Mouse (Mus musculus) kidney, adult 18-20 months (tissue): ENCODE measurements around the gene Ppp1r37.
A peak's percentile ranks its signal among the peaks of the same experiment; 100 is the strongest.
"Not testable (repeated sequence)": the region's sequence is repeated elsewhere in the genome, so short reads cannot be mapped to it uniquely, and the experiment has no call there.

ENCODE experiments used
- DNase-seq: peaks from one replicate; pipeline ENCODE4 v3.0.0; 2021

The Ppp1r37 gene

DNA sequence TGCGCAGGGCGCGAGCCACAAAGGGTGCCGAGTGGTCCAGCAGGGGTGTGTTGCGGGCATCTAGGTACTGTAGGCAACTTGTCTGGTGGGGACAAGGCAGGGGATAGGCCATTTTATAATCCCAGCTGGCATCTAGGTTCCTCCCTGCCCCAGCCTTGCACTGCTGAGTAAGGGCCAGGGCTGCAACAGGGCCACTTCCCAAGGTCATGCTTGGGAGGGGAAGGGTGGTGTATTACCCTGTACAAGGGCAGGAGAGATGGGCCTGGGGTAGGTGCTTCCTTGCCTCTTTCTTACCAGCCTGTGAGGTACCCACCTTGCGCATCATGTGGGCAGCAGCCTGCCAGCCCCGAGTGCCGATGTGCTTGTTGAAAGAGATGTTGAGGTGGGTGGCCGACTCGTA is 28.2 kb downstream of the Ppp1r37 start:
- no peak for DNase-seq

DNA sequence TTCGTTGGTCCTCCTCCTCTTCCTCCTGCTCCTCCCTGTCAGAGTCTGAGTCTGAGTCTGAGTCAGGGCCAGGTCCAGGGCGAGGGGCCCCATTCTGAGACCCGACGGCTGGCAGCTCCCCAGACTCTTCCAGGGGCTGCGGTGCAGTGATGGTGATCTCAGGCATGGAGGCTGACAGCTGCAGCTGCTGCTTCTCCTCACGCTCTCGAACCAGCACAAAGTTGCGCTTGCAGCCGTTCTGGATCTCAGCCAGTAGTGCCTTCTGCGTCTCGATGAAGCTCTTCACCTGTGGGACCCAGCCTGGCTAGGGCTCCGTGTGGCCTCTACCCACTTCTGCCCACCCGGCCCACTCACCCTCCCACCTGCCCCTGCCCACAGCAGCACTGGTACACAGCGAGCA is 30.6 kb downstream of the Ppp1r37 start:
- no peak for DNase-seq

DNA sequence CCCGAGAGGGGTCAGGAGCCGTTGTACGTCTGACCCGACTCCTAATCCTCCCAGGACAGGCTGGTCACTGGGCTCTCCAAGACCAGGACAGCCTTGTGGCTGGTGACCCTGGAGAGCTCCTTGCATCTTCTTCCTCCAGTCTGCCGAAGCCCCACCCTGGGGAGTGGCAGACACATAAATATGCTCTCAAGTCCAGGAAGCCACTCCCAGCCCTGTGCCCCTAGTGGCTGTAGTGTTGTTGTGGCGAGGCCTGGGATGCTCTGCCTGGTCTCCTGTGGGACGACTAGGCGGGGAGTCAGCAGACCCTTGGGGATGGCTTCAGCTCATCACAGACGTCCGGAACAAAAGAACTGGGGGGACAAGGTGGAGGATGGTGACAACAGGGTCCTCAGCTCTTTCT is 31.8 kb downstream of the Ppp1r37 start:
- no peak for DNase-seq

DNA sequence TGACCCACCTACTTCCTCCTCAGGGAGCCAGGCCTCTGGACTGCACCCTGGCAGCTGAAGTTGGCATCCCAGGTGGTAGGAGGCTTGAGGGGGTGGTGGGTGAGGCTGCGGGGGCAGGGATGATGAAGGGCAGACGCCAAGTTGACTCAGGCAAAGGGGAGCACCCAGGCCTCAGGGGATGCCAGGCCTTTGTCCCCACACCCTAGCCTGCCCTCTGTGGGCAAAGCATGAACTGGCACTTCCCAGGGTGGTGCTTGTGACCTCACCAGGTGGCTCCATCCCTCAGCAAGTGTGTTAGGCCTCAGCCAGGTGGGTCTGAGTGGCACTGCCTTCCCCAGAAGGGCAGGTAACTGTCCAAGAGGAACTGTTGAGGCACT is 37.8 kb downstream of the Ppp1r37 start:
- no peak for DNase-seq

DNA sequence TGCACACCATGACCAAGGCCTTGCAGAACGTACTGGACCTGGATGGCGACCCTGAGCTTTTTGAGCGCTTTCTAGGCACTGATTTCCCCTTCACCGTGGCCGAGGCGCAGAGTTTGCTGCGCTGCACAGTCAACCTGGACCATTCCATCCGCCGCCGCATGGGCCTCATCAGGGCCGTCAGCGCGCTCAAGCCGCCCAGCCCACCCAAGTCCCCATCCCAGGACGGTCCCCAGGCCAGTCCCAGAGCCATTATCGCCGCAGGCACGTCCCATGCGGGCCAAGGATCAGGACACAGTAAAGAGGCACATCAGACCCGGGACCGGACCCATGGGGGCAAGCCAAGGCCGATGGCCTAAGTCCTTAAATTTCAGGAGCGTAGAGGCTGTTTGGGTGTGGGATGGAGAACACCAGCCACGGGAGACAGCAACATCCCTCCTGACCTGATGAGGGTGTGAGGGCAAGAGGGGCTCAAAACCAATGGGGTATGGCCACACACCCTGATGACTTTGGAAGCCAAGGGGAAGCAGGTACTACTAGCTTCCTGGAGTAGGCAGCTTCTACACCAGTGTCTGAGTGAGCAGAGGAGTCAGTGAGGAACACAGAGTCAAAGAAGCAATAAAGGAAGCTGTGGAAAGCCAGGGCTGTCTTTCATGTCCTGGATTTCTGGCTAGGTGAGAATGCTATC is 38.3 kb downstream of the Ppp1r37 start:
- DNase-seq, result no peak

DNA sequence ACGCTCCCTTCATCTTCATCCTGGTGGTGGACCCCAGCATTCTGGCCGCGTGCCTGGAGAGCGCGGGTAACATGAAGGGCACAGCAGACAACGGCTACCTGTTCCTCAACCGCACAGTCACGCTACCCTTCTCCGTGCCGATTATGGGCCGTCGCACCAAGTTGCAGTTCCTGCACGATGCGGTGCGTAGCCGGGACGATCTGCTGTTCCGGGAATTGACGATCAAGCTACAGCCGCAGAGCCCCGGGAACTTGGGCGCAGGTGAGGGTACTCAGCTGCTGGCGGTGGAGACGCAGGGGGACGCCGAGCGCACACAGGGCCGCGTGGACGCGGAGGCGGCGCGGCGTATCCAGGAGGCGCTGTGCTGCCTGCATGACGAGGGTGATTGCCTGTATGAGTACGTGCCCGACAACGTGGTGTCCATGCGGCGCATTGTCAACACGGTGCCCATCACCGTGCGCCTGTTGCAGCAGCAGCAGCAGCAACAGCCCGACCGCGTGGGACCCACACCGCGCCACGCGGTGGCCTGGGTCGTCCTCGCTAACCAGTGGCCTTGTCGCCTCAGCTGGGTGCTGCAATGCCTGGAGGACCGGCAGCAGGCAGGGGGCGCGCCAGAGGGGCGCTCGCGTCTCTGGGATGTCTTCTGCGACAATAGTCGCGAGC is 39.0 kb downstream of the Ppp1r37 start:
- DNase-seq, result peak; percentile 65

DNA sequence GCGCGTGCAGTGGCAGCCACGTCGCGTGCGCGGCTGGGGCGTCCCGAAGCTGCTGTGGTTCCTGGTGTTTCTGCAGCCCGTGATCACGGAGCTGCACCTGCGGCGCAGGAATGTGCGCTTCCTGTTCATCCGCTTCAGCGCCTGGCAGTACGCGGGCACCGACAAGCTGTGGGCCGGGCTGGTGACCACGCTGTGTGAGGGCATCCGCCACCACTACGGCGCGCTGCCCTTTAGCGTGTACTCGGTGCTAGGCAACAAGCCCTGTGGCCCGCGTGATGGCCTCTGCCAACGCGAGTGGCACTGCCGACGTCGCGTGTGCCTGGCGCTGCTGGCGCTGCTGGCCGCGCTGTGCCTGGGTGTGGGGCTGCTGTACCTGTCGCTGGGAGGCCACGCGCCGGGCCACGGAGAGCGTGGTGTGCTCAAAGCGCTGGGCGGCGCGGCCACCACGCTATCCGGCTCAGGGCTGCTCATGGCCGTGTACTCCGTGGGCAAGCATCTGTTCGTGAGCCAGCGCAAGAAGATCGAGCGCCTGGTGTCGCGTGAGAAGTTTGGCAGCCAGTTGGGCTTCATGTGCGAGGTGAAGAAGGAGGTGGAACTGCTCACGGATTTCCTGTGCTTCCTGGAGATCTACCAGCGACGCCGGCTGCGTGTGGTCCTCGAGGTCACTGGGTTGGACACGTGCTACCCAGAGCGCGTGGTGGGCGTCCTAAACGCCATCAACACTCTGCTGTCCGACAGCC is 39.7 kb downstream of the Ppp1r37 start:
- DNase-seq, result no peak

DNA sequence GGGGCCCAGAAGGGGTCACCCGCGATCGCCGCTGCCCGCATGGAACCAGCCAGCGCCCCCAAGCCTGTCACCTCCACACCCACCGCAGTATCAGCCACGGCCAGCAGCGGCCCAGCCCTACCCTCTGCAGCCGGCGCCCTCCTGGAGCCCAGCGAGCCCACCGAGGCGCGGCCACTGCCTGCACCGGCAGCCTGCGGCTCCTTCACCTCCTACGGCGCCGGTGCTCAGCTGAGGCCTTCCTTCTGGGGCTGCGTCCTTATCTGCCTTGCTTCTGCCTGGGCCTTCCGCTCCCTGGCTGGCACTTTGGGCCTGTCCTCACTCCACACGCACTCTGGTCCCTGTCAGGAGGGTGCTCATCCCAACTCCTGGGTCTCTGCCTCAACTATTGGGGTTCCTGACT is 42.8 kb downstream of the Ppp1r37 start:
- DNase-seq, result no peak

DNA sequence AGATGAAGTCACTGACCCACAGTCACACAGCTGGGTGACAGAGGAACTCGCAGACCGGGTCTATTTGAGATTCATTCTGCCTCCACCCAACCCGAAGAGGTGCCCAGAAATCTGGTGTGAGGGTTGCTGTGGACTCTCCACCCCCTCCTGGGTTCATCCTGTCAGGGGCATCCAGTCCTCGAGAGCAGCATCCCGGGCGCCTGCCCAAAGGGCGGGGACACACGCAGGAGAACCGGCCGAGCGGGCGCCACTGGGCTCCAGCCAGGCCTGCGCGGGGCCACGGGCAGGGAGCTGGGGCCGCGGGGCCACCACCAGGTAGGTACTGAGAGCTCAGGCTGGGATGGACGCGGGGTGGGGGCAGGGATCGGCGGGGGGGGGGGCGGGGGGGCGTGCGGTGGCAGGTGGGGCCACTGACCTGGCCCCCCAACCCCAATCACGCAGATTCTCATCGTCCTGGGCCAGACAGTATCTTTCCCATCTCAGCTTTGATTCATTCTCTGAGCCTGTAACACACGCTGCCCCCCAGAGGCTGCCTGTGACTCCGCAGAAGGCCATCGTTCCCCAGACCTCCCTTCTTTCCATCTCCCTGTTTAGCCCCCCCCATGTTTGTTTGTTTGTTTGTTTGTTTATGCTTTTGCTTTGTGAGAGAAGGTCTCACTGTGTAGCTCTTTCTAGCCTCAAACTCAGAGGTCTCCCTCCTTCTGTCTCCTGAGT is 45.1 kb downstream of the Ppp1r37 start, which contains the start of gene Nkpd1:
Gene Nkpd1, plus strand, starts transcription at position 187 of the 714 bp plus-strand sequence.
- DNase-seq, result no peak

DNA sequence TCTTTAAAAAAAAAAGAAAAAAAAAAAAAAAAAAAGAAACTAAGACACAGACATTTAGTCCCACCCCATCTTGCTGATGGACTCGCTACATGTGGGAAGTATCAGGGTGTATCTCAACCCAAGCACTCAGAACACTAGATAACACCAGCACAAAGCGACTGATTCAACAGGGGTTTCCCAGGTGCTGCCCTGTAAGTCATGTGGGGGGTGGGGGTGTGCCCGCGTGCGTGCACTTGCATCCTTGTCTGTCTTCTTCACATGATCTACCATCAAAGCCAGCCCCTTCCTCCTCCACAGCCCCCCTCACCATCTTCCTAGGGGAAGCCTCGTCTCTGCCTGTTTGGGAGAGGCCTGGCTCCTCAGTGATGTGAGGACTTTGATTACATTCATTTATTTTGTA is 50.5 kb downstream of the Ppp1r37 start:
- no peak for DNase-seq

DNA sequence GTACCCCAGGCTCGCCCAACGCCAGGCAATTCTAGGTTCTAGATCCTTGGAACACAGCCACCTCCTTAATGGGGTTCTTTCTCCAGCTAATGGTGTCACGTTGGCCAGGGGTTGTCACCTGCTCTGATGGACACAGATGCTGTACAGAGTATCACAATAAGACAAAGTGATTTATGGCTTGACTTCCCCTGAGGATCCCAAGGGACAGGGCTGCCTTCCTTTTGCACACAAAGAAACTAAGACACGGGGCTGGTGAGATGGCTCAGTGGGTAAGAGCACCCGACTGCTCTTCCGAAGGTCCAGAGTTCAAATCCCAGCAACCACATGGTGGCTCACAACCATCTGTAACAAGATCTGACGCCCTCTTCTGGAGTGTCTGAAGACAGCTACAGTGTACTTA is 50.9 kb downstream of the Ppp1r37 start:
- not testable (repeated sequence) for DNase-seq

DNA sequence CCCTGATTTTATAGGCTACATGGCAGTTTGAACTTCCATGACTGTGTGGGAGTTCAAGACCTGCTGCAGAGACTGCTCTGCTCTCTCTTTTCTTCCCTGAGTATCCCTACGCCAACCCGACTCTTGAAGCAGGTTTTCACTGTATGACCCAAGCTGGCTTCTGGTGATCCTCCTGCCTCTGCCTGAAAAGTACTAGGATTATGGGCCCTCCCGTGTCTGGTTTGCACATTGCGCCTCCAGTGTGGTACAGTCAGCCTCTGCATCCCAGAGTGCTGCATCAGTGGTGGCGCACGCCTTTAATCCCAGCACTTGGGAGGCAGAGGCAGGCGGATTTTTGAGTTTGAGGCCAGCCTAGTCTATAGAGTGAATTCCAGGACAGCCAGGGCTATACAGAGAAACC is 53.1 kb downstream of the Ppp1r37 start:
- no peak for DNase-seq

DNA sequence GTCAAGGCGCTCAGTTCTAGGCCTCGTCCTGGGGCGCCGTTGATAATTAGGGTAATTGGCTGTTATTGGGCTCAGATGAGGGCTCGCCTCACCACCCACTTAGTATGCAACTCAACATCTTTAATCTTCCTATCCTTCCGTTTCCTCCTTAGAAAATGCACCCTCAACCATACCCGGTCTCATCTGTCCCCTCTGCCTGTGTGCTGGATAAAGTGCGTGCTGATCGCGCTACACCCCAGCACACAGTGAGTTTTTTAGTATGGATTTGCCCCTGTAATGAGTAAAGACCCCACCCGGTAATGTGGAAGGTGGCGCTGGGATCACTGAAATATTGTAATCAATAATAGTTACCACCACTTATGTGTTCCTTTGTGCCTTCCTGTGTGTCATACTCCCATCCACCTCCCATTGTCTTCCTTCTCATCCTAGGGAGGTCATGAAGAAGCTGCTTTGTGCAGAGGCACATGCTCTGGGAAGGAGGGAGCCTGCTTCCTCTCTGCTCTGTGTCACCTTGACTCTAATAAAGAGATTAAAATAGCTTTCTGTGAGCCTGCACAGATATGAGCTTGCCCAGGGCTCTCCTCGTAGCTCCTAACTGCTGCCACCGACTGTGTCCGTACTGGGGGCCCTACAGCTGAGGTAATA is 53.8 kb downstream of the Ppp1r37 start:
- no peak for DNase-seq

DNA sequence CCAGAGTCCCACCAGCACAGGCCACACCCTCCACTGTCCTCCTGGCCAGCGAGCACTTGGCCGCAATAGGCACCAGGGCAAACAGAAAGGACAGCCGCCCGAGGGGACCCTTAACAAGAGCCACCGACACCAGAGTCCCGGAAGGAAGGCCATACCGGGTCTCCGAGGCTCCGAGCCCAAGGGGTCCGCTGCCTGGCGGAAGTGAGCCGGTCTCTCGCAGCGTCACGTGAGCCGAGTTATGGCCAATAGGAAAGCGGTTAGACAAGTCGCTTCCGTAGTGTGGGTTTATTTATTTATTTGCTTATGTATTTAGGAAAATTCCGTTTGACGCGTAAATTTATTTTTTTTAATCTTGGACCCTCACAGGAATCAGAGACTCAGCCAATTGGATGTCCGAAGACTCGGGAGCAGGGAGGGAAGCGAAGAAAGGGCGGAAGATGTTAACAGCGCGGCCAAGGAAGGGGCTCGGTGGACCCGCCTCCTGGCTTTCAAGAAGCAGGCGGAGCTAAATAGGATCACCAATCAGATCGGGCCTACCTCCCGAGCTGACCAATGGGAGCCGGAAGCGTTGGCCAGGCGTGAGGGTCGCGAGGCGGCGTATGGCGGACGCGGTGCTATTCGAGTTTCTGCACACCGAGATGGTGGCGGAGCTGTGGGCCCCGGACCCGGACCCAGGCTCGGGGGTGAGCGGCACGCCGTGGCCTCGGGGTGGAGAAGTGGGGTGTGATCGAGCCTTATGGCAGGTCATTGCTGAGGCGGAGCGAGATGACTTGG is 54.5 kb downstream of the Ppp1r37 start, which contains the start of the genes Bloc1s3 and Trappc6a:
Gene Bloc1s3, minus strand, starts transcription at position 218 of the 774 bp plus-strand sequence.
Gene Trappc6a, plus strand, starts transcription at position 246 of the 774 bp plus-strand sequence.
- peak; percentile 95 for DNase-seq

DNA sequence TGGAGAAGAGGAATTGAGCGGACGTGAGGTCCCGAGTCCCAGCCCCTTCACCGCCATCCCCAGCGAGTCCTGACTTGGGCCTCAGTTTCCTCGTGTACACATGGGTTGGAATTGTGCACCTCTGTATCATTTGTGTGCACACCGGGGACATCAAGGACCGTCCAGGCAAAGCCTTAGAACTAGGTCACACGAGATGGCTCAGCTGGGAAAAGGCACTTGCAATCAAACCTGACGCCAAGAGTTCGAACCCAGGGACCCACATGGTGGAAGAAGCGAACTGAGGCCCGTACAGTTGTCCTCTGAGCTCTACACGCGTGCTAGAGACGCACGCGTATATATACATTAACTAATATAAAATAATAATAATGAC is 55.3 kb downstream of the Ppp1r37 start:
- no peak for DNase-seq

DNA sequence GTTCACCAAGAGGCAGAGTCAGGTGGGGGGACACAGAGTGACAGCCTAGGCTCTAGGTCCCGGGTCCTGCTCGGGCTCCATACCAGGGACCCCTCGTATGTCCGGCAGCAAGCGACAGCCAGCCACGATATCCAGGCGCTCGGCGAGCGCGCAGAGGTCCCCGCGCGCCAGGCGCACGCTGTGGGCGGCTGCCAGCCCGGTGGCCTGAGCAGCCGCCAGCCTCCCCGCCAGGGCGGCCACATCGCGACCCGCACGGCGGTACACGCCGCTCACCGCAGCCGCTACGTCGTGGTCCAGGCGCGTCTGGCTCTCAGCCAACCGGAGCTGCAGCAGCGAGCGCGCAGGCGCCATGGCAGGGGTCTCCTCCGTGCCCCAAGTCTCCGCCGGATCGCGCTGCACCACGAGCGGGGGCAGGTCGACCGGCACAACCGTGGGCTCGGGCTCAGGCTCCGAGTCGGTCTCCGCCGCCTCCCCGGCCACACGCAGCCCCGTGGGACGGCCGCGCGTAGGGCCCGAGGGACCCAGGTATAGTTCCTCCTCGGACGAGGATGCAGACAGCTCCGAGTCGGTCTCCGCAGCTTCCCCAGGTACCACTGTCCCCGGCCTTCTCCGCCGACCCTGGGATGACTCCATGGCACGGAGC is 55.8 kb downstream of the Ppp1r37 start:
- DNase-seq, result no peak

DNA sequence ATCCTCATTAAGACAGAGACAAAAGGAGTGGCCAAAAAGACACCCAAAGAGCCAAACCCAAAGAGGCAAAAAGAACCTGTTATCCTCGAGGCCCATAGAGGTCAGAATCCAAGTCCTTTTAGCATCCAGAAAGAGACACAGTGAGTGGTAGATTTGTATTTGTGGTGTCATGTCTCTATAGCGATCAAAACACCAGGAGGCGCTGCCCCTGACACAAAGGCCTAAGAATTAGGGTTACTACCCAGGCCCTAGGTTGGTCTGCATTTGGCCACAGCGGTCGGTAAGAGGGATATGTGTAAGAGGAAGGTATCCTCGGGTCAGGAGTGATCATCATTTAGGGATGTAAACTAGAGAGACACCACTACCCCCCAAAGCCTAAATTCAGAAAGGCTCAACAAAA is 56.5 kb downstream of the Ppp1r37 start:
- DNase-seq, result no peak

DNA sequence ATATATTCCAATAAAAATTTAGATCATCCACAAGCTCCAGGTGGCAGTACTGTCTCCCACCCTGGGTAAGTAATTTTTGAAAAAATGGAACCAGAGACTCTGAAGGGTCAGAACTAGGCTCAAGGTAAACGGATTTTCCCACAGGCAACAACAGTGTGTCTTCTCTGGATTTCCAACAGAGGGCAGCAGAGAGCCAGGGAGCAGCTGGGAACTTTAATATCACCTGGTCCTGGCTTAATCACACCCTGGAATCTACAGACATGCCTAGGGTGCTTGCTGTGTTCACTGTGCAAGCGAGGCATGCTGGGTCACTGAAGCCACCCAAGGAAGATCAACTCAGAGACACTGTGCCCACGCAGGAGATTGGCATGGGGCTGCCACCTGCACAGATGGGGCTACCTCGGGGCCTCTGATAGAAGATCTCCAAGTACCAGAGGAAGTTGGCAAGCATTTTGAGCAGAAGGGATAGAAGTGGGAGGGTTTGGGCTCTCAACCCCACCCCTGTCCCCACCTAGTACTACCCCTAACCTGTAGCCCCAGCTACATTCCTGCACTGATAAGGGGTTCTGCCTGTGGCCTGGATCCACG is 59.3 kb downstream of the Ppp1r37 start:
- peak; percentile 55 for DNase-seq

DNA sequence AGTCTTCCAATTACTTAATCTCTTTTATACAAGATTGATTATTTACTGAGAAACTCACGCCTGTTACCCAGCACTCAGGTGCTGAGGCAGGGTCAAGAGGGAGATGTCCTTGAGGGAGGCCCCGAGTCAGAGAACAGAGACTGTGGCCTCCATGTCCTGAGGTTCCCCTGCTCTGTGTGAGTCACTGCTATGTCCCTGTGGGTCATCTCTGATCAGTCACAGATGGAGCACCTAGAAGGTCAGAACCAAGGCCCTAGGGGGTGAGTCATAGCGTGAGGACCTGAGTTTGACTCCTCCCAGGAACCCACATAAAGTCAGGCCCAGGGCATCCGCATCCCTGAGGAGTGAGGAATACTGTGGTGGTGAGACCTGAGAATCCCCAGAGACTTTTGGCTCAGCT is 61.2 kb downstream of the Ppp1r37 start:
- no peak for DNase-seq

DNA sequence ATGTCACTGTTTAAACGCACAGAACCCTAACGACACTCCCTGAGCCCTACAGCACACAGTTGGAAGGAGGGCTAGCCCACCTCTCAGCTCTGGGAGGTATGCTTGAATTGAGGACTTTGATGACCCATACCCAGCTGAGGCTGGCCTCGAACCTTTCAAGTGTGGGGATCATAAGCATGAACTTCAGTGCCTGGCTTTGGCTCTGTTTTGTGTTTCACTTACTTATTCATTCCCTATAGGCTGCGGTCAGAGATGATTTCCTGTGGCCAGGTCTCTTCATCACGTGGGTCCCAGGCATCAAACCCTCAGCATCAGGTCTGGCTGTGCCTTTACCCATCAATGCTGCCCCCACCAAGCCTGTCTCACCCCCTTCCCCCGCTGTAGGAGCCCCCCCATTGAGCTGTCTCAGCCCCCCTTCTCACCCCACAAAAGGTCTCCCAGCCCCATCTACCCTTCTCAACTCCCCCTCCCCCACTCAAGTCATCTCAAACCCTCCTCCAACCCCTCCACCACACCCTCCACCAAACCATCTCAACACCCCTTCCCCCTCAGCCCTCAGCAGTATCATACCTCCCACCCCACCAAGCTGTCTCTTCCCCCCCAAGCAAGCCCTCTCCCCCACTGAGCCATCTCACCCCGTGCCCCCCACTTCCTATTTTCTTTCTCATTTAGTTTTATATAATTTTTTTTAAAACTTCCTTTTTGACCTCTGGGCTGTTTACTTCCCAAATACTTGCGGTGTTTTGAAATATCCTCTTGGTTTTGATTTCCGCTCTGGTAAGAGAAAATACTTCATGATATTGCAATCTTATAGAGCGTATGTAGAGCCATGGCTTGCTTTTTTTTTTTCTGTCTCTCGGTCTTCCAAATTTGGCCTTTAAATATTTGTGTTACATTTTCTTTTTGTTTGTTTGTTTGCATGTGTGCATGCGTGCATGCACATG is 62.2 kb downstream of the Ppp1r37 start:
- no peak for DNase-seq
